Mouse (Mus musculus) fibroblast of lung, adult 2 months (primary cell): ENCODE measurements around the gene Tnfaip6.
"Not testable (repeated sequence)": the region's sequence is repeated elsewhere in the genome, so short reads cannot be mapped to it uniquely, and the experiment has no call there.

Source experiments
- DNase-seq: peaks from one replicate; pipeline ENCODE4 v3.0.0-alpha.2; 2011; ENCODE audit warnings: low read depth

Gene Tnfaip6

GRCm38 (mm10) chr2:52037882-52038281, at the start of gene Tnfaip6:
TSS of gene Tnfaip6 (plus strand) at chr2:52038009.
- DNase-seq: peak; percentile 79

GRCm38 (mm10) chr2:51989559-51989958, 48.2 kb upstream of the Tnfaip6 start:
- no peak for DNase-seq

- DNase-seq: peak; percentile 17
Observed at GRCm38 (mm10) chr2:51991447-51991846, 46.4 kb upstream of the Tnfaip6 start.

GRCm38 (mm10) chr2:51999996-52000395, 37.8 kb upstream of the Tnfaip6 start:
- DNase-seq: no peak

GRCm38 (mm10) chr2:52001521-52001920, 36.3 kb upstream of the Tnfaip6 start:
- no peak for DNase-seq

- not testable (repeated sequence) for DNase-seq
Observed at GRCm38 (mm10) chr2:52002299-52002698, 35.5 kb upstream of the Tnfaip6 start.

- DNase-seq: peak; percentile 93
Observed at GRCm38 (mm10) chr2:52006380-52006779, 31.4 kb upstream of the Tnfaip6 start.

GRCm38 (mm10) chr2:52011820-52012219, 26.0 kb upstream of the Tnfaip6 start:
- DNase-seq: not testable (repeated sequence)

GRCm38 (mm10) chr2:52013306-52013820, 24.4 kb upstream of the Tnfaip6 start:
- no peak for DNase-seq

GRCm38 (mm10) chr2:52016361-52016760, 21.4 kb upstream of the Tnfaip6 start:
- no peak for DNase-seq

GRCm38 (mm10) chr2:52027061-52027460, 10.7 kb upstream of the Tnfaip6 start:
- no peak for DNase-seq

- DNase-seq: no peak
Observed at GRCm38 (mm10) chr2:52029426-52029825, 8.4 kb upstream of the Tnfaip6 start.

GRCm38 (mm10) chr2:52031491-52031890, 6.3 kb upstream of the Tnfaip6 start:
- no peak for DNase-seq

GRCm38 (mm10) chr2:52034601-52035000, 3.2 kb upstream of the Tnfaip6 start:
- DNase-seq: no peak

- no peak for DNase-seq
Observed at GRCm38 (mm10) chr2:52035144-52035543, 2.7 kb upstream of the Tnfaip6 start.

GRCm38 (mm10) chr2:52036929-52037595, 747 bp upstream of the Tnfaip6 start:
- DNase-seq: no peak

GRCm38 (mm10) chr2:52038558-52038957, 749 bp downstream of the Tnfaip6 start:
- DNase-seq: no peak

- no peak for DNase-seq
Observed at GRCm38 (mm10) chr2:52039083-52039801, 1.4 kb downstream of the Tnfaip6 start.

GRCm38 (mm10) chr2:52042132-52042531, 4.3 kb downstream of the Tnfaip6 start:
- no peak for DNase-seq

- no peak for DNase-seq
Observed at GRCm38 (mm10) chr2:52042714-52043113, 4.9 kb downstream of the Tnfaip6 start.

- DNase-seq: no peak
Observed at GRCm38 (mm10) chr2:52043485-52043884, 5.7 kb downstream of the Tnfaip6 start.

- DNase-seq: no peak
Observed at GRCm38 (mm10) chr2:52046032-52046431, 8.2 kb downstream of the Tnfaip6 start.

- DNase-seq: no peak
Observed at GRCm38 (mm10) chr2:52050823-52051222, 13.0 kb downstream of the Tnfaip6 start.
